Mouse (Mus musculus) CD4-positive, CD25-positive, alpha-beta regulatory T cell, adult 2 months (primary cell): ENCODE results near the gene Efna3.

Experiments used
- DNase-seq: peaks from one replicate; pipeline ENCODE4 v3.0.0-alpha.2; 2012; ENCODE audit warnings: low read depth, low spot score

Efna3 gene

GRCm38 (mm10) chr3:89315930-89316831, 6.6 kb downstream of the Efna3 start:
- peak; percentile 60 for DNase-seq

DNA sequence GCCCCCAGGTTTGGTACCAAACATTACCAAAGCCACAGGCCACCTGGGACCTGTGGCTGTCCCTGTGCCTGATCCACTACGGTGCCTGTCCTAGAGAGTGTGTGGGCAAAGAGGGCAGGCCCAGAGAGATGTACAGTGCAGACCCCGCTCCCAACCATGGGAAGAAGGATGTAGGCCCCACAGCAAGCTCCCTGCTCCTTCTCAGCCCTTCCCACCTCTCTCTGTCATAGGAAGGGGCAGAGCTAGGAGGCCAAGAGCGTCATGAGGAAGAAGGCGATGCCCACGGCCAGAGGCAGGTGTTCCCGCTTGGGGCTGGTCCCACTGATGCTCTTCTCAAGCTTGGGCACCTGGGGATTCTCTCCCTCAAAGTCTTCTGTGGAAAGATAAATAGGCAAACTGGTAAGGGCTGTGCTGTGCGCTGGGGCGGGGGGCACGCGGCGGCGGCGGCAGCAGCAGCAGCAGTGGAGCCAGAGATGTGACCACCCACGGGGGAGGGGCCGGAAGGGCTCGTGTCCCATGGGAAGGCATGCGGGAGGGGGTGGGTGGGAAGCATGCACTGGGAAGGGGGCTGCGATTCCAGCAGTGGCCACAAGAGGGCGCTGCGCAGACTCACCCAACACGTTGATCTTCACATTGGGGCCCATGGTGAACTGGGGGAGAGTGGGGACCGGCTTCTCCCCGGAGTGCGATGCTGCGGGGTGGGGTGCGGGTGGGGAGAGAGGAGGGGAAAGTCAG, 7.4 kb downstream of the Efna3 start:
- peak; percentile 80 for DNase-seq

DNA sequence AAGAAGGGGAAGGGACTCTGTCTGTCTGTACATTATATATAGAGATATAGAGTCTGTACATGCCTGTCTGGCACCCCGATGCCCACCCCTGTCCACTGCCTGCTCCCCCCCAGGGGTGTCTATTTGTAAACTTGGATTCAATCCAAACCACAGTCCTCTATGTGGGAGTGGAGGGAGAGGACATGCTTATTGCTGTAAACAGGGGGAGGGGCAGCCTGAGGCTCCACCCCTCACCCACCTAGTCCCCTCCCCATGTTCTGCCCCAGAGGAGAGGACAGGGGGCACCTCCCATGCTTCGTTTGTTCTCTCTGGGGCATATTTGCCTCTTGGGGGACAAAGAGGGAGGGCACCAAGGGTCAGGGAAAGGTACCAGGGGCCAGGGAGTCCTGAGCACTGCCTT, 8.0 kb downstream of the Efna3 start:
- DNase-seq: no peak

GRCm38 (mm10) chr3:89314340-89314739, 8.4 kb downstream of the Efna3 start:
- DNase-seq: no peak

DNA sequence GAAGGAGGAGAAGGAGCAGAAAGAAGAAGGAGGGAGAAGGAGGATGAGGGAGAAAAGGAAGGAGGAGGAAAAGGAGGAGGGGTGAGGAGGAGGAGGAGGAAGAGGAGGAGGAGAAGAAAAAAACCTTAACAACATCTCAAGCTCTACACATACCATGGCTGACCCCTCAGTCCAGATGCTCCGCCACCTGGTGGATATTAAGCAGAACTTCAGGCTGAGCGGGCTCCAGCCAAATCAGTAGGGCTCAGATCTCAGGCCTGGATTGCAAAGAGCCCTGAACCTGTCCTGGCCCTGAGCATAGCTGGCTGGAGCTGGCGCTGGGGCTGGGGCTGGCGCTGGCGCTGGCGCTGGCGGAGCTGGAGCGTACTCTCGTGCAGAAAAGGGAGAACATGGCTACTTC, 14.7 kb downstream of the Efna3 start:
- DNase-seq: peak; percentile 79

DNA sequence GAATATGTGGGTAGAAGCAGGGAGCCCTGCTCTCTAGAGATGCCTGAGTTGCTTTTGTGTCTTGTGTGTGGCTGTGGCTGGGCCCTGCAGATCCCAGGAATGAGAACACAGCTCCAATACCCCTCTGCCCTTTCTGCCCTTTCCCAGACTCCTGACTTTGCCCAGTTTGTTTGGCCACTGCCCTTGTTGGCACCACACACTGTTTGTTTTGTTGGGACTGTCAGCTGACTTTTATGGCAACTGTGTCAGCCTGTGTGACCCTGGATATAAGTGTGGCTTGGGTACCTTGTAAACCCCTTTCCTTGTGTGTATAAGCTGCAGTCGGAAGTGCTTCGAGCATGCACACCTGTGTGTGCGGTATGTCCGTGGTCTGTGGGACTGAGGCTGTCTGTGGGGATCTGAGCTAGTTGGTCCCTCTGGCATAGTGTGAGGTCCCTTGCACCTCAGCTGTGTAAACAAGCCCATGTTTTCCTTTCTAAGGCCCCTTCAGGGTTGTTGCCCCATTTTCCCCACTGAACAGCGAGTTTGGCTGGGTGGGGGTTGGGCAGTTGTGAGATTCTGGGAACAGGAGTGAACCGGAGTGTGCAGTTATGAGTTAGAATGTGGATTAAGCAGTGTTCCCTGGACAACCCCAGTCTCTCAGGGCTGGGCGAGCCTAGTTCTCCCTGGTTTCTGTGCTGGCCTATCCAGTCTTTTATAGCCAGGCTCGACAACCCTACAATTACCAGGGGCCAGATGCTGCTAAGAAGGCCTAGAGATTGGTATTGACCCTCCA, 17.0 kb downstream of the Efna3 start:
- DNase-seq: no peak

GRCm38 (mm10) chr3:89305105-89305504, 17.7 kb downstream of the Efna3 start:
- no peak for DNase-seq

DNA sequence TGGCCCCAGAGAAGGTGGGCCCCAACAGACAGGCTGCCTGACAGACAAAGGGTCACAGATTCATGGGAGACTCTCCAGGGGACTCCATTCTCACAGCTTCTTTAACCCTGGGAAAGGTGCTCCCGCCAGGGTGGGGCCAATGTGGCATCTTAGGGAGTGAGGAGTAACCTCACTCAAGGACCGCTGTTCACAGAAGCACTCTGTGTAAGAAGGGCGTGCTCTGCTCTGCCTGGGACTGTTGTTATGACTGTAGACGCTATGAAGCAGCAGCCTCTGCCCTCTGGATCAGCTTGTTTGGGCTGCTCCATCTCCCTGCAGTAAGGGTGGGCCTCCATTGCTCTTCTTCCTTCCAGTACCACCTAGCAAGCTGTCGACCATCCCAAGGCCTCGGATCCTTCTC, 18.3 kb downstream of the Efna3 start:
- DNase-seq: no peak

- DNase-seq: peak; percentile 23
Observed at GRCm38 (mm10) chr3:89300514-89300913, 22.3 kb downstream of the Efna3 start.

GRCm38 (mm10) chr3:89300071-89300470, 22.7 kb downstream of the Efna3 start:
- DNase-seq: no peak

GRCm38 (mm10) chr3:89299499-89299898, 23.3 kb downstream of the Efna3 start:
- DNase-seq: peak; percentile 65

- DNase-seq: no peak
Observed at GRCm38 (mm10) chr3:89298908-89299307, 23.9 kb downstream of the Efna3 start.

- DNase-seq: no peak
Observed at GRCm38 (mm10) chr3:89296761-89297396, 25.9 kb downstream of the Efna3 start.

- no peak for DNase-seq
Observed at GRCm38 (mm10) chr3:89295685-89296230, 27.0 kb downstream of the Efna3 start.

- DNase-seq: no peak
Observed at GRCm38 (mm10) chr3:89294195-89294594, 28.6 kb downstream of the Efna3 start.

GRCm38 (mm10) chr3:89293247-89293918, 29.4 kb downstream of the Efna3 start:
- DNase-seq: no peak

DNA sequence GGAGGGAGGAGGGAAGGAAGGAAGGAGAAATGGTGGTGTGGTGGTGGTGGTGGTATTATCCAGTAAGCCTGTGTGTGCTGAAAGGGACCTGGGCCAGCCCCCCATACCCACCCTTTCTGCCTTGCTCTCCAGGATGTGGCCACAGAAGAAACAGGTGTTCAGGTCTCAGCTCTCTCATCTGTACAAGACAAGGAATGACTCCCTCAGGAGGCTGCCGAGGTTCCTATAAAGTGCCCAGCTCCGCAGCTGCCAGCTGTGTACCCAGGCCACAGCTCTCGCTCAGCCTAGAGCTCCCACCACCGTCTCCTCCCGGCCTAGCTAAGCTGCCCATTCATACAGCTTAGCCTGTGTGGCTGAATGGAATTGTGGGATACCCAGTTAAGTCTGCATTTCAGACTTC, 30.5 kb downstream of the Efna3 start:
- DNase-seq: no peak

GRCm38 (mm10) chr3:89291874-89292273, 30.9 kb downstream of the Efna3 start:
- no peak for DNase-seq

DNA sequence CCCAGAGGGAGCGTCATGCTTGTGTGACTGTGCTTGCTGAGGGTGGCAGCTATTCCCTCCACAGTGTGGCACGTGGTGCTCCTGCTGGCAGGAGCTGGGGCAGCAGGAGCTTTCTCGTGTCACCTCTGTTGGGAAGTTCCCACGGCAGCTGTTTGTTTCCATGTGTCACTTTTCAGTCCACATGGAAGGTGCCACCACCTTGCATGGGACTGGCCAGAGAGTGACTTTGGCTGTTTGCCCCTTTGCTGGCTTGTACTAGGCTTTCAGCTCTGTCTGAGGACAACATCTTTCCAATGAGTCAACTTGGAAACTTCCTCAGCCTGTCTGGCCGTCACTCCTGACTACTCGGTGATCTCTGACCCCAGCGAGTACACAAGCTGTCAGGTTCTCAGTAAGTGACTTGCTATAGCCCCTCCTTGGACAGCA, 34.2 kb downstream of the Efna3 start:
- DNase-seq: no peak

DNA sequence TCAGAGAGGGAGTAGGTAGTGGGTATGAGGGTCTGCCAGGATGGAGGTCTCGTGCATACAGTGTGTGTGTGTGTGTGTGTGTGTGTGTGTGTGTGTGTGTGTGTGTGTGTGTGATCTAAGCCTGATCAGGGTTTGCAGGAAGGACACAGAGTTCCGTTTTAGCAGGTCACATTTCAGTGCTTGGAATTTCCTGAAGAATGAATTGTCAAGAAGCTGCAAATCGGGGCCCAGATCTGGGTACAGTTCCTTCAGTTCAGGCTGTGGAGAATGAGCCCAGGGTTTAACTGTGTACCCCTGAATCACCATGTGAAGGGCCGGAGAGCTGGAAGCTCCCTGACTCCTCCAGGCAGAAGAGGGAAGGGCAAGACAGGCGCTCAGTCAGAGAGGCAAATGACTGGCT, 35.5 kb downstream of the Efna3 start:
- DNase-seq: no peak

- DNase-seq: no peak
Observed at GRCm38 (mm10) chr3:89285526-89285925, 37.2 kb downstream of the Efna3 start.
